ENCODE assay signal across 22 mouse cellular contexts in the genomic region with DNA sequence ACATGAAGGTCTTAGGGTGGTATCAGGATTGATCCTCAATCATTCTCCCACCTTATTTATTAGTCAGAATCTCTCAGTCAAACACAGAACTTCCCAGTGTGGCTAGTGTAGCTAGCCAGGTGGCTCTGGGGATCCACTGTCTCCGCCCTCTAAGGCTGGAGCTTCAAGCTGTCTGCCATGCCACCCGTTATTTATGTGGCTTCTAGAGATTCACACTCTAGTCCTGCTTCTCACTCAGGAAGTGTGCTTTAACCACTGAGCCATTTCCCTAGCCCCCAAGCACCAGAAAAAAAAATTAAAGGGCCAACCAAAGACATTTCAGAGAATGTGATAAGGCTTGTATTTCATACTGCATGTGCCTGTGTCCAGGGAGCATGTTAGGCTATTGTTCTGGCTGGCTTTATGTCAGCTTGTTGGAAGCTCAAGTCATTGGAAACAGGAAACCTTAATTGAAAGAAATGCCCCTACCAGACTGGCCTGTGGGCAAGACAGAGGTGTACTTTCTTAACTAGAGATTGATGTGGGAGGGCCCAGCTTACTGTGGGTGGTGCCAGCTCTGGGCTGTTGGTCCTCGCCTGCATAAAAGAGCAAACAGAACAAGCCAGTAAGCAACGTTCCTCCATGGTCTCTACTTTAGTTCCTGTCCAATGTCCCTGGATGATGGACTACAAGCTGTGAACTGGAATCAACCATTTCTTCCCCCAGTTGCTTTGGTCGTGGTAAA. TPM values are rescaled to one million over a fixed set of nuclear protein-coding genes. Genes with fewer than 3 reads are reported as not detected.
DNase-seq lines count a peak whose midpoint lies in the region; ATAC-seq and TF ChIP-seq lines count a peak whose summit lies in the region.
"Had no signal": no experiment of that assay in that cellular context is flagged by ENCODE, and none has a peak within 500 bp of the region (broad histone marks: within the 10 kb centered on the region; RNA-seq: fewer than 3 reads in every experiment).

No protein-coding gene starts in this region.

- no peak for TF ChIP-seq CTCF in gastrocnemius, adult 2 months (IDR thresholded peaks at IDR 0.05)
- TF ChIP-seq CTCF in spleen, adult 2 months (IDR thresholded peaks at IDR 0.05; ENCODE audit: extremely low read depth, insufficient read depth, insufficient read length, insufficient replicate concordance): no peak
- TF ChIP-seq CTCF in small intestine, adult 2 months (IDR thresholded peaks at IDR 0.05; ENCODE audit: extremely low read depth, insufficient read length, insufficient replicate concordance, low read depth, low read length): no peak

- no peaks in the 10 kb centered on the region for H3K36me3 ChIP-seq in spleen, adult 2 months (ENCODE audit: control insufficient read depth, insufficient read depth, low read length)
- H3K36me3 ChIP-seq in small intestine, adult 2 months (ENCODE audit: control insufficient read depth, insufficient read depth, low read length): 0 out of 2 replicates have a peak, but pooled peaks cover 1% of the 10 kb centered on the region
- H3K36me3 ChIP-seq: heart, embryonic 12.5 days had no signal

- H3K4me3 ChIP-seq in gastrocnemius, adult 2 months: no peak overlapping the region
- no peak overlapping the region for H3K4me3 ChIP-seq in spleen, adult 2 months (ENCODE audit: extremely low read depth, insufficient read depth, insufficient read length)
- no peak overlapping the region for H3K4me3 ChIP-seq in small intestine, adult 2 months (ENCODE audit: low read depth, low read length)
- H3K4me3 ChIP-seq: erythroblast, embryonic 14.5 days; heart, embryonic 12.5 days; megakaryocyte, embryonic 14.5 days had no signal

- H3K27ac ChIP-seq in gastrocnemius, adult 2 months: peak overlapping the region; percentile 8; the same call in 1 of the 2 replicates
- peak overlapping the region; percentile 51 for H3K27ac ChIP-seq in spleen, adult 2 months (ENCODE audit: insufficient read depth, low read length)
- H3K27ac ChIP-seq in small intestine, adult 2 months (ENCODE audit: insufficient read depth, low read depth, low read length): peak overlapping the region; percentile 41; the same call in 1 of the 2 replicates
- H3K27ac ChIP-seq: hindbrain, embryonic 14.5 days; liver, embryonic 14.5 days had no signal

- H3K4me1 ChIP-seq in spleen, adult 2 months (ENCODE audit: control insufficient read depth, insufficient read depth, insufficient read length): peaks cover 3% of the 10 kb centered on the region; the same call in 1 of the 2 replicates
- H3K4me1 ChIP-seq in small intestine, adult 2 months (ENCODE audit: control insufficient read depth, insufficient read depth, insufficient read length, low read length): peaks cover 3% of the 10 kb centered on the region; the same call in 1 of the 2 replicates
- H3K4me1 ChIP-seq: heart, embryonic 12.5 days had no signal

- WGBS in spleen, adult 2 months: 26% methylated on average over 5 of the region's 5 CpGs
- WGBS in small intestine, adult 2 months: 57% methylated on average over 5 of the region's 5 CpGs

- intact Hi-C loops in gastrocnemius, adult 2 months (cut with DNase I): no loop called here
- intact Hi-C loops in gastrocnemius, postnatal 14 days (cut with DNase I; ENCODE audit: low total_unique reads): no loop called here

- TF ChIP-seq POLR2A in spleen, adult 2 months (IDR thresholded peaks at IDR 0.05; ENCODE audit: low read depth, low read length): no peak
- TF ChIP-seq POLR2A in small intestine, adult 2 months (IDR thresholded peaks at IDR 0.05; ENCODE audit: low read depth, low read length): no peak

- H3K27me3 ChIP-seq in spleen, adult 2 months (ENCODE audit: control insufficient read depth, insufficient read depth, low read length): no peaks in the 10 kb centered on the region
- no peaks in the 10 kb centered on the region for H3K27me3 ChIP-seq in small intestine, adult 2 months (ENCODE audit: control insufficient read depth, insufficient read depth, low read length)
- H3K27me3 ChIP-seq: heart, embryonic 12.5 days had no signal

- no peak for DNase-seq in gastrocnemius, adult 2 months
- no peak for DNase-seq in gastrocnemius, postnatal 14 days
- no peak for DNase-seq in spleen, adult 2 months (ENCODE audit: low read depth in 1 of 2, low spot score in 2 of 2)
- DNase-seq in spleen, adult 12 weeks (ENCODE audit: low spot score): no peak
- DNase-seq in urinary bladder, adult 2 months (ENCODE audit: low spot score): no peak
- DNase-seq in spleen, postnatal 36 days (ENCODE audit: low spot score in 2 of 2): no peak
- DNase-seq: cerebellum, adult 11-12 months; cerebellum, postnatal 14 days; gastrocnemius, postnatal 25 days; heart, postnatal 14 days; retina, postnatal 1 day; thymus, postnatal 4 days had no signal

- ATAC-seq in hematopoietic stem cell, adult 5-6 weeks (replicated peaks in 1 of 2; ENCODE audit: insufficient read depth in 1 of 2, low FRiP score in 2 of 2, low TSS enrichment in 1 of 2, low read depth in 1 of 2, poor library complexity in 2 of 2, severe bottlenecking in 2 of 2): peak; percentile 44 to 60
- ATAC-seq: forebrain, embryonic 14.5 days; intestine, embryonic 16.5 days had no signal

RNA-seq across cellular contexts. Expression of a gene that starts 8.1 kb away (rescaled TPM):
- total RNA-seq in gastrocnemius, adult 2 months (2021): under 1 TPM; 0.22 to 0.33 TPM
- under 1 TPM; 0.51 to 0.53 TPM for total RNA-seq in gastrocnemius, postnatal 14 days (2021)
- polyA plus RNA-seq in spleen, adult 2 months (2012; rRNA removed): 3.5 and 3.8 TPM in 2 replicates
- total RNA-seq in hematopoietic stem cell, adult 5-6 weeks (2017): 21.1 and 21.6 TPM in 2 replicates
- polyA plus RNA-seq in small intestine, adult 2 months (2012; rRNA removed): 19.1 and 35.8 TPM in 2 replicates
- 9.6 and 13.8 TPM in 2 replicates for polyA plus RNA-seq in urinary bladder, adult 2 months (2012; rRNA removed)
- total RNA-seq: MEL had no signal

Comparison
In these comparisons a context has a peak if more than half of its experiments do, and no peak if none do; other contexts are left out.
1. RNA of a gene that starts 8.1 kb away (total RNA-seq): 21.1 to 21.6 TPM in hematopoietic stem cell, adult 5-6 weeks; 0.51 to 0.53 TPM in gastrocnemius, postnatal 14 days and 0.22 to 0.33 TPM in gastrocnemius, adult 2 months; every median in the first group is over 10 times any median in the second.
2. Peak in every context shown above with its lines, with median percentiles within 50 percentile points of each other: H3K27ac ChIP-seq.